Mouse (Mus musculus): Measurements from ENCODE around the gene Cntd1. TPM values are rescaled to one million over a fixed set of nuclear protein-coding genes. Genes with fewer than 3 reads are reported as not detected.

The Cntd1 gene
- polyA plus RNA-seq, 1 experiment from 2014 or later: 1.5 TPM

- Histone ChIP-seq H3K9me3 (replicated peaks) (no peaks in the 10 kb centered on the region), H3K4me1 (peaks cover 54% of the 10 kb centered on the region), H3K4me3 (peak within 1 kb of the TSS; percentile 51), H3K27ac (peak within 1 kb of the TSS; percentile 35), H3K36me3 (peaks cover 17% of the 10 kb centered on the region; the same call in 1 of the 2 replicates), H3K27me3 (peaks cover 48% of the 10 kb centered on the region), H3K4me2 (replicated peaks) (peak within 1 kb of the TSS; percentile 96), H3K9ac (peak within 1 kb of the TSS; percentile 77)
- peak; percentile 78 for ATAC-seq (ENCODE audit: low FRiP score)
- under 1% methylated on average over 42 of the region's 43 CpGs for WGBS
Measured at GRCm38 (mm10) chr11:101259948-101260825, 18.6 kb upstream of the Cntd1 start, which contains the start of gene Wnk4. Gene Wnk4, plus strand, starts transcription at chr11:101260567.

- 0 out of 2 replicates have a peak overlapping the region, but pooled peaks have one; percentile 35 for H3K27ac ChIP-seq
- H3K4me3 ChIP-seq: peak overlapping the region; percentile 51
- peak overlapping the region; percentile 96 for H3K4me2 ChIP-seq (replicated peaks)
- WGBS: under 1% methylated on average over 30 of the region's 30 CpGs
- no peaks in the 10 kb centered on the region for H3K9me3 ChIP-seq (replicated peaks)
- ATAC-seq (ENCODE audit: low FRiP score): no peak
- H3K27me3 ChIP-seq: peaks cover 54% of the 10 kb centered on the region
- H3K36me3 ChIP-seq: peaks cover 15% of the 10 kb centered on the region; the same call in 1 of the 2 replicates
- peaks cover 59% of the 10 kb centered on the region for H3K4me1 ChIP-seq
- peak overlapping the region; percentile 77 for H3K9ac ChIP-seq
Measured at GRCm38 (mm10) chr11:101260826-101261380, 17.9 kb upstream of the Cntd1 start.

- peak overlapping the region; percentile 47; the same call in 1 of the 2 replicates for H3K9ac ChIP-seq
Measured at GRCm38 (mm10) chr11:101262272-101262967, 16.4 kb upstream of the Cntd1 start.

GRCm38 (mm10) chr11:101263138-101263988 is 15.4 kb upstream of the Cntd1 start:
- peaks cover 6% of the 10 kb centered on the region; the same call in 1 of the 2 replicates for H3K36me3 ChIP-seq
- H3K4me3 ChIP-seq: 0 out of 2 replicates have a peak overlapping the region, but pooled peaks have one; percentile 51
- peaks cover 64% of the 10 kb centered on the region for H3K27me3 ChIP-seq
- no peaks in the 10 kb centered on the region for H3K9me3 ChIP-seq (replicated peaks)
- H3K4me1 ChIP-seq: peaks cover 59% of the 10 kb centered on the region
- H3K4me2 ChIP-seq (replicated peaks): peak overlapping the region; percentile 96; the same call in 1 of the 2 replicates
- ATAC-seq (ENCODE audit: low FRiP score): no peak
- 4% methylated on average over 32 of the region's 32 CpGs for WGBS
- H3K27ac ChIP-seq: no peak overlapping the region
- H3K9ac ChIP-seq: no peak overlapping the region

More at GRCm38 (mm10) chr11:101262272-101262967, 16.4 kb upstream of the Cntd1 start:
- H3K4me1 ChIP-seq: peaks cover 59% of the 10 kb centered on the region
- no peak for ATAC-seq (ENCODE audit: low FRiP score)
- H3K9me3 ChIP-seq (replicated peaks): no peaks in the 10 kb centered on the region
- no peak overlapping the region for H3K27ac ChIP-seq
- H3K27me3 ChIP-seq: peaks cover 64% of the 10 kb centered on the region
- H3K4me3 ChIP-seq: peak overlapping the region; percentile 51
- 1% methylated on average over 24 of the region's 24 CpGs for WGBS
- H3K4me2 ChIP-seq (replicated peaks): peak overlapping the region; percentile 96
- H3K36me3 ChIP-seq: peaks cover 7% of the 10 kb centered on the region; the same call in 1 of the 2 replicates

GRCm38 (mm10) chr11:101263989-101264280 is 14.9 kb upstream of the Cntd1 start:
- no peak overlapping the region for H3K4me3 ChIP-seq
- WGBS: 5% methylated on average over 3 of the region's 3 CpGs

GRCm38 (mm10) chr11:101264954-101265471 is 13.8 kb upstream of the Cntd1 start:
- WGBS: 2% methylated on average over 31 of the region's 31 CpGs
- H3K27ac ChIP-seq: no peak overlapping the region
- no peak for ATAC-seq (ENCODE audit: low FRiP score)
- no peaks in the 10 kb centered on the region for H3K36me3 ChIP-seq
- peaks cover 61% of the 10 kb centered on the region for H3K27me3 ChIP-seq
- peak overlapping the region; percentile 49 for H3K4me2 ChIP-seq (replicated peaks)
- peak overlapping the region; percentile 29 for H3K9ac ChIP-seq
- no peaks in the 10 kb centered on the region for H3K9me3 ChIP-seq (replicated peaks)
- peak overlapping the region; percentile 29 for H3K4me3 ChIP-seq
- peaks cover 45% of the 10 kb centered on the region for H3K4me1 ChIP-seq

More at GRCm38 (mm10) chr11:101263989-101264280, 14.9 kb upstream of the Cntd1 start:
- peaks cover under 1% of the 10 kb centered on the region; the same call in 1 of the 2 replicates for H3K36me3 ChIP-seq
- ATAC-seq (ENCODE audit: low FRiP score): no peak
- H3K9me3 ChIP-seq (replicated peaks): no peaks in the 10 kb centered on the region
- no peak overlapping the region for H3K27ac ChIP-seq
- H3K4me2 ChIP-seq (replicated peaks): peak overlapping the region; percentile 6; the same call in 1 of the 2 replicates
- peaks cover 64% of the 10 kb centered on the region for H3K27me3 ChIP-seq
- no peak overlapping the region for H3K9ac ChIP-seq
- H3K4me1 ChIP-seq: peaks cover 55% of the 10 kb centered on the region

- no peak overlapping the region for H3K4me3 ChIP-seq
- H3K9me3 ChIP-seq (replicated peaks): no peaks in the 10 kb centered on the region
- H3K27me3 ChIP-seq: peaks cover 57% of the 10 kb centered on the region
- peaks cover 36% of the 10 kb centered on the region for H3K4me1 ChIP-seq
- H3K4me2 ChIP-seq (replicated peaks): peak overlapping the region; percentile 49; the same call in 1 of the 2 replicates
- H3K9ac ChIP-seq: no peak overlapping the region
- no peaks in the 10 kb centered on the region for H3K36me3 ChIP-seq
- 19% methylated on average over 6 of the region's 6 CpGs for WGBS
- H3K27ac ChIP-seq: no peak overlapping the region
- ATAC-seq (ENCODE audit: low FRiP score): no peak
Measured at GRCm38 (mm10) chr11:101265906-101266305, 12.9 kb upstream of the Cntd1 start.

- no peak overlapping the region for H3K27ac ChIP-seq
Measured at GRCm38 (mm10) chr11:101269577-101270116, 9.2 kb upstream of the Cntd1 start.

GRCm38 (mm10) chr11:101272446-101272845 is 6.4 kb upstream of the Cntd1 start:
- Histone ChIP-seq H3K4me2 (replicated peaks) (no peak overlapping the region), H3K27ac (no peak overlapping the region), H3K4me3 (no peak overlapping the region), H3K9me3 (replicated peaks) (no peaks in the 10 kb centered on the region), H3K27me3 (peaks cover 3% of the 10 kb centered on the region; the same call in 1 of the 2 replicates), H3K36me3 (0 out of 2 replicates have a peak, but pooled peaks cover 9% of the 10 kb centered on the region), H3K4me1 (peaks cover 15% of the 10 kb centered on the region), H3K9ac (no peak overlapping the region)
- ATAC-seq (ENCODE audit: low FRiP score): no peak
- 84% methylated on average over 3 of the region's 3 CpGs for WGBS

More at GRCm38 (mm10) chr11:101269577-101270116, 9.2 kb upstream of the Cntd1 start:
- no peaks in the 10 kb centered on the region for H3K36me3 ChIP-seq
- no peak overlapping the region for H3K9ac ChIP-seq
- no peak for ATAC-seq (ENCODE audit: low FRiP score)
- no peak overlapping the region for H3K4me2 ChIP-seq (replicated peaks)
- WGBS: 31% methylated on average over 10 of the region's 10 CpGs
- peaks cover 22% of the 10 kb centered on the region for H3K27me3 ChIP-seq
- no peak overlapping the region for H3K4me3 ChIP-seq
- H3K9me3 ChIP-seq (replicated peaks): no peaks in the 10 kb centered on the region
- peaks cover 10% of the 10 kb centered on the region for H3K4me1 ChIP-seq

- H3K4me1 ChIP-seq: peaks cover 28% of the 10 kb centered on the region
- peaks cover 3% of the 10 kb centered on the region; the same call in 1 of the 2 replicates for H3K27me3 ChIP-seq
- no peak overlapping the region for H3K4me3 ChIP-seq
- H3K27ac ChIP-seq: no peak overlapping the region
- 0 out of 2 replicates have a peak, but pooled peaks cover 9% of the 10 kb centered on the region for H3K36me3 ChIP-seq
- H3K4me2 ChIP-seq (replicated peaks): no peak overlapping the region
- 73% methylated on average over 4 of the region's 4 CpGs for WGBS
- H3K9me3 ChIP-seq (replicated peaks): no peaks in the 10 kb centered on the region
- no peak for ATAC-seq (ENCODE audit: low FRiP score)
- H3K9ac ChIP-seq: no peak overlapping the region
Measured at GRCm38 (mm10) chr11:101275309-101275708, 3.5 kb upstream of the Cntd1 start.
